Mouse (Mus musculus) stomach, embryonic 15.5 days (tissue): ENCODE data around the gene Clrn1. TPM values are rescaled to one million over a fixed set of nuclear protein-coding genes. Genes with fewer than 3 reads are reported as not detected.

Experiments used
- ATAC-seq: fragments of 200-750 bp; cut with Nextera tagmentation; 2 replicates; pipeline ENCODE4 v1.8.0; 2017; ENCODE audit warnings: low read depth, moderate number of reproducible peaks, moderate TSS enrichment; ENCODE audit not compliant: insufficient read depth, low FRiP score
- H3K27ac ChIP-seq: fragments of 300-500 bp; sonication (generic); 2 replicates; pipeline ENCODE4 v1.5.1; 2015; ENCODE audit warnings: mild to moderate bottlenecking, inconsistent platforms
- H3K27me3 ChIP-seq: fragments of 300-500 bp; sonication (generic); replicated peaks from 2 replicates; pipeline ENCODE4 v1.6.1; 2015; ENCODE audit warnings: inconsistent platforms
- H3K36me3 ChIP-seq: fragments of 300-500 bp; sonication (generic); 2 replicates; pipeline ENCODE4 v1.6.1; 2015; ENCODE audit warnings: inconsistent platforms
- H3K4me1 ChIP-seq: fragments of 300-500 bp; sonication (generic); 2 replicates; pipeline ENCODE4 v1.6.1; 2015; ENCODE audit warnings: inconsistent platforms
- H3K4me2 ChIP-seq: fragments of 300-500 bp; sonication (generic); 2 replicates; pipeline ENCODE4 v1.6.1; 2015; ENCODE audit warnings: mild to moderate bottlenecking, inconsistent platforms
- H3K4me3 ChIP-seq: fragments of 300-500 bp; sonication (generic); replicated peaks from 2 replicates; pipeline ENCODE4 v1.5.1; 2015; ENCODE audit warnings: inconsistent platforms
- H3K9ac ChIP-seq: fragments of 300-500 bp; sonication (generic); 2 replicates; pipeline ENCODE4 v1.6.1; 2015; ENCODE audit warnings: inconsistent platforms
- H3K9me3 ChIP-seq: fragments of 300-500 bp; sonication (generic); 2 replicates; pipeline ENCODE4 v1.6.1; 2016; ENCODE audit warnings: inconsistent platforms
- WGBS: fragments of 180-500 bp; shearing (Covaris S2); methylation state at CpG from one replicate; pipeline ENCODE4 v1.1.7; 2015; 5-methylcytosine and 5-hydroxymethylcytosine counted together
- polyA plus RNA-seq: library from polyadenylated mRNA; unstranded; fragments of >200 nt; fragmentation: Nextera tagmentation; extraction: Ambion mirVana; gene quantifications from 2 replicates; pipeline ENCODE4 v1.2.1, GENCODE M21; 2015

Gene Clrn1
- not detected in 2 replicates for polyA plus RNA-seq

- Histone ChIP-seq H3K27ac (no peak within 1 kb of the TSS), H3K9me3 (no peaks in the 10 kb centered on the region), H3K4me2 (no peak within 1 kb of the TSS), H3K4me3 (no peak within 1 kb of the TSS), H3K27me3 (no peaks in the 10 kb centered on the region), H3K36me3 (no peaks in the 10 kb centered on the region), H3K4me1 (no peaks in the 10 kb centered on the region), H3K9ac (no peak within 1 kb of the TSS)
- WGBS: 69% methylated on average over 20 of the region's 20 CpGs
- no peak for ATAC-seq
These were observed at the start of gene Clrn1 for GRCm38 (mm10) chr3:58884801-58885573. Clrn1 (minus strand) TSS chr3:58885340.

- no peaks in the 10 kb centered on the region for H3K27me3 ChIP-seq
- ATAC-seq: no peak
- no peak overlapping the region for H3K4me3 ChIP-seq
- 45% methylated on average over 7 of the region's 7 CpGs for WGBS
- no peaks in the 10 kb centered on the region for H3K4me1 ChIP-seq
- no peak overlapping the region for H3K27ac ChIP-seq
- no peak overlapping the region for H3K4me2 ChIP-seq
- no peak overlapping the region for H3K9ac ChIP-seq
- H3K9me3 ChIP-seq: no peaks in the 10 kb centered on the region
- no peaks in the 10 kb centered on the region for H3K36me3 ChIP-seq
These were observed 38.9 kb upstream of the Clrn1 start for GRCm38 (mm10) chr3:58924027-58924426.

- Histone ChIP-seq H3K4me1 (no peaks in the 10 kb centered on the region), H3K36me3 (no peaks in the 10 kb centered on the region), H3K4me3 (no peak overlapping the region), H3K27ac (no peak overlapping the region), H3K27me3 (no peaks in the 10 kb centered on the region), H3K4me2 (no peak overlapping the region), H3K9me3 (no peaks in the 10 kb centered on the region), H3K9ac (no peak overlapping the region)
- ATAC-seq: no peak
- WGBS: 65% methylated on average over 8 of the region's 11 CpGs
These were observed 38.0 kb upstream of the Clrn1 start for GRCm38 (mm10) chr3:58923140-58923539.

GRCm38 (mm10) chr3:58922636-58923035 is 37.5 kb upstream of the Clrn1 start:
- WGBS: 83% methylated on average over 7 of the region's 7 CpGs
- no peaks in the 10 kb centered on the region for H3K36me3 ChIP-seq
- H3K4me2 ChIP-seq: no peak overlapping the region
- no peak overlapping the region for H3K27ac ChIP-seq
- H3K4me1 ChIP-seq: no peaks in the 10 kb centered on the region
- H3K27me3 ChIP-seq: no peaks in the 10 kb centered on the region
- no peaks in the 10 kb centered on the region for H3K9me3 ChIP-seq
- no peak overlapping the region for H3K4me3 ChIP-seq
- no peak for ATAC-seq
- no peak overlapping the region for H3K9ac ChIP-seq

GRCm38 (mm10) chr3:58921316-58921715 is 36.2 kb upstream of the Clrn1 start:
- Histone ChIP-seq H3K27ac (no peak overlapping the region), H3K4me1 (no peaks in the 10 kb centered on the region), H3K4me2 (no peak overlapping the region), H3K9ac (no peak overlapping the region), H3K9me3 (no peaks in the 10 kb centered on the region), H3K27me3 (no peaks in the 10 kb centered on the region), H3K4me3 (no peak overlapping the region), H3K36me3 (no peaks in the 10 kb centered on the region)
- no peak for ATAC-seq
- 76% methylated on average over 5 of the region's 5 CpGs for WGBS

- Histone ChIP-seq H3K27me3 (no peaks in the 10 kb centered on the region), H3K36me3 (no peaks in the 10 kb centered on the region), H3K9me3 (no peaks in the 10 kb centered on the region), H3K27ac (no peak overlapping the region), H3K9ac (no peak overlapping the region), H3K4me2 (no peak overlapping the region), H3K4me3 (no peak overlapping the region), H3K4me1 (no peaks in the 10 kb centered on the region)
- 81% methylated on average over 2 of the region's 2 CpGs for WGBS
- ATAC-seq: no peak
These were observed 19.5 kb upstream of the Clrn1 start for GRCm38 (mm10) chr3:58904656-58905055.

GRCm38 (mm10) chr3:58902051-58902758 is 17.1 kb upstream of the Clrn1 start:
- no peaks in the 10 kb centered on the region for H3K27me3 ChIP-seq
- ATAC-seq: no peak
- 76% methylated on average over 13 of the region's 13 CpGs for WGBS

GRCm38 (mm10) chr3:58895131-58895530 is 10.0 kb upstream of the Clrn1 start:
- WGBS: 85% methylated on average over 5 of the region's 5 CpGs
- Histone ChIP-seq H3K4me3 (no peak overlapping the region), H3K27ac (no peak overlapping the region), H3K4me2 (no peak overlapping the region), H3K36me3 (no peaks in the 10 kb centered on the region), H3K27me3 (no peaks in the 10 kb centered on the region), H3K4me1 (no peaks in the 10 kb centered on the region), H3K9ac (no peak overlapping the region), H3K9me3 (no peaks in the 10 kb centered on the region)
- no peak for ATAC-seq

More at GRCm38 (mm10) chr3:58902051-58902758, 17.1 kb upstream of the Clrn1 start:
- no peak overlapping the region for H3K9ac ChIP-seq
- no peak overlapping the region for H3K4me3 ChIP-seq
- H3K4me1 ChIP-seq: no peaks in the 10 kb centered on the region
- no peak overlapping the region for H3K27ac ChIP-seq
- no peaks in the 10 kb centered on the region for H3K36me3 ChIP-seq
- no peaks in the 10 kb centered on the region for H3K9me3 ChIP-seq
- no peak overlapping the region for H3K4me2 ChIP-seq

- H3K9ac ChIP-seq: no peak overlapping the region
- no peak for ATAC-seq
- H3K4me1 ChIP-seq: no peaks in the 10 kb centered on the region
- WGBS: 81% methylated on average over 3 of the region's 3 CpGs
- H3K9me3 ChIP-seq: no peaks in the 10 kb centered on the region
- no peak overlapping the region for H3K4me3 ChIP-seq
- no peaks in the 10 kb centered on the region for H3K27me3 ChIP-seq
- H3K36me3 ChIP-seq: no peaks in the 10 kb centered on the region
- no peak overlapping the region for H3K27ac ChIP-seq
- H3K4me2 ChIP-seq: no peak overlapping the region
These were observed 9.4 kb upstream of the Clrn1 start for GRCm38 (mm10) chr3:58894529-58894928.

- no peak overlapping the region for H3K4me2 ChIP-seq
- H3K4me1 ChIP-seq: no peaks in the 10 kb centered on the region
- no peaks in the 10 kb centered on the region for H3K27me3 ChIP-seq
- no peak overlapping the region for H3K27ac ChIP-seq
- WGBS: 75% methylated on average over 3 of the region's 3 CpGs
- ATAC-seq: no peak
- no peaks in the 10 kb centered on the region for H3K9me3 ChIP-seq
- no peak overlapping the region for H3K9ac ChIP-seq
- no peaks in the 10 kb centered on the region for H3K36me3 ChIP-seq
- no peak overlapping the region for H3K4me3 ChIP-seq
These were observed 4.5 kb upstream of the Clrn1 start for GRCm38 (mm10) chr3:58889670-58890069.

- no peak overlapping the region for H3K4me2 ChIP-seq
- no peaks in the 10 kb centered on the region for H3K4me1 ChIP-seq
- no peaks in the 10 kb centered on the region for H3K27me3 ChIP-seq
- no peak overlapping the region for H3K27ac ChIP-seq
- ATAC-seq: no peak
- no peaks in the 10 kb centered on the region for H3K36me3 ChIP-seq
- no peak overlapping the region for H3K4me3 ChIP-seq
- 84% methylated on average over 7 of the region's 7 CpGs for WGBS
- H3K9me3 ChIP-seq: no peaks in the 10 kb centered on the region
- no peak overlapping the region for H3K9ac ChIP-seq
These were observed 3.1 kb upstream of the Clrn1 start for GRCm38 (mm10) chr3:58888131-58888715.

- H3K27me3 ChIP-seq: no peaks in the 10 kb centered on the region
- no peak overlapping the region for H3K4me3 ChIP-seq
- WGBS: 79% methylated on average over 10 of the region's 10 CpGs
- H3K4me2 ChIP-seq: no peak overlapping the region
- no peaks in the 10 kb centered on the region for H3K36me3 ChIP-seq
- no peak overlapping the region for H3K27ac ChIP-seq
- H3K9me3 ChIP-seq: no peaks in the 10 kb centered on the region
- H3K4me1 ChIP-seq: no peaks in the 10 kb centered on the region
- H3K9ac ChIP-seq: no peak overlapping the region
- ATAC-seq: no peak
These were observed 2.6 kb upstream of the Clrn1 start for GRCm38 (mm10) chr3:58887719-58888118.
